Mouse (Mus musculus): ENCODE measurements at regions not wholly inside any gene's neighbourhood (a gene's known extent, or its start where the extent isn't known, plus 50 kb on each side); places are given as distances from the start of the nearest gene placed in this dataset.

DNA sequence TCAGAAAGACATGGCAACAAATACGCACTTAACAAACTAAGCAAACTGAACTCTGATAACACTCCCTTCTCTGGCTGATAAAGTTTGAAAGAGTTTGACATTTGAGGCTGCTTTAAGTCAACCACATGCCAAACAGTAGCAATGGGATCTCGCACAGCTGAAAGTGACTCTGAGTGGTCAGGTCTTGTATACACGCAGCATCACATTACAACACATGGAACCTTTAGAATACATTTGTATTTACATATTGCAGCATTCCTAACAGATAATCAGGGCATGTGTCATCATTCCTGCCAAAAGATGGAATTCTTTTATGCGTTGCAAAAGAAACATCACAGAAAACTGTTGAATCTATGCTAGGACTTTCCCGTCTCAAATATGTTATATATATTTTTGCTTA is 251.5 kb downstream of the Hdgfl1 start:
- no peaks in the 10 kb centered on the region for H3K27me3 ChIP-seq
- no peak overlapping the region for H3K27ac ChIP-seq
- 80% methylated on average over 5 of the region's 5 CpGs for WGBS
- H3K36me3 ChIP-seq = no peaks in the 10 kb centered on the region
- no peak for ATAC-seq (ENCODE audit: insufficient number of reproducible peaks, low FRiP score, low TSS enrichment, low read depth)
- no peak overlapping the region for H3K9ac ChIP-seq
- no peak overlapping the region for H3K4me3 ChIP-seq
- H3K4me1 ChIP-seq = no peaks in the 10 kb centered on the region
- H3K9me3 ChIP-seq = no peaks in the 10 kb centered on the region
- H3K4me2 ChIP-seq = no peak overlapping the region

DNA sequence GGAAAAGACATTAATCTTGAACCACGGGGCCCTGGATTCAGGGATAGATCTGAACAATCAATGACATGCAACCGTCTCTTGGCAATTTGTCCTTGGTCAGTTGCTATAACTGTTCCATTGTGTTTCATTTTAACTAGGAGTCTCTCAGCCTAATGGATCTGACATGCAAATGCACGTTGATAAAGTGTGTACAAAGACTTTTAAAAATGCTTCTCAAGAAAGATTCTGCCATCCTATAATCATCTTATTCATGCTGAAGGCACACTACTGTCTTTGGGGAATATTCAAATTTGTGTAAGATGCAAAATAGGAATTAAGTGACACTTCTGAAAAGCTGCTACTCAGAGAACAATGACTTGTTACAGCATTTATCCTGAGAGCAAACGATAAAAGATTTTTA is 252.3 kb downstream of the Hdgfl1 start:
- ATAC-seq (ENCODE audit: insufficient number of reproducible peaks, low FRiP score, low TSS enrichment, low read depth) = no peak
- no peak overlapping the region for H3K9ac ChIP-seq
- H3K27ac ChIP-seq = no peak overlapping the region
- no peaks in the 10 kb centered on the region for H3K27me3 ChIP-seq
- H3K4me2 ChIP-seq = no peak overlapping the region
- no peak overlapping the region for H3K4me3 ChIP-seq
- H3K36me3 ChIP-seq = no peaks in the 10 kb centered on the region
- H3K4me1 ChIP-seq = no peaks in the 10 kb centered on the region
- 85% methylated on average over 4 of the region's 4 CpGs for WGBS
- H3K9me3 ChIP-seq = no peaks in the 10 kb centered on the region

DNA sequence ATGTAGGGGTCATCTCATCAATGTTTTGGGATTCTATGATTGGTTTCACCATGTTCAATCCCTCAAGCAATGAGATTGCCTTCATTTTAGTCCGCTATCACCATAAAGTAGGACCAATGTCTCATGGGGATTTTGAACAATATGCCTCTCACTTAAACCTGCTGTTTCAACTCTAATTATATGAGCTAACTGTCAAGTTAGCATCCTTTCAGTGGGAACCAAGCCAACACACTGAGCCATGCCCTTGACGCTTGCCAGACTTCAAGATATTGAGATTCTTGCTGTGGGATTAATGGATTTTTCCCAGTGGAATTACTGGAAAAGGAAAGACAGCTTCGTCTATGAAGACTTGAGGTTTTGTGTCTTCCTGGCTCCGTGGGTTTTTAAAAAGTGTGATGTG is 259.5 kb downstream of the Hdgfl1 start:
- no peaks in the 10 kb centered on the region for H3K4me1 ChIP-seq
- no peak overlapping the region for H3K4me2 ChIP-seq
- H3K9me3 ChIP-seq = no peaks in the 10 kb centered on the region
- no peak overlapping the region for H3K4me3 ChIP-seq
- no peak overlapping the region for H3K9ac ChIP-seq
- no peaks in the 10 kb centered on the region for H3K27me3 ChIP-seq
- no peaks in the 10 kb centered on the region for H3K36me3 ChIP-seq
- H3K27ac ChIP-seq = no peak overlapping the region
- no peak for ATAC-seq (ENCODE audit: insufficient number of reproducible peaks, low FRiP score, low TSS enrichment, low read depth)
- 76% methylated on average over 4 of the region's 4 CpGs for WGBS

DNA sequence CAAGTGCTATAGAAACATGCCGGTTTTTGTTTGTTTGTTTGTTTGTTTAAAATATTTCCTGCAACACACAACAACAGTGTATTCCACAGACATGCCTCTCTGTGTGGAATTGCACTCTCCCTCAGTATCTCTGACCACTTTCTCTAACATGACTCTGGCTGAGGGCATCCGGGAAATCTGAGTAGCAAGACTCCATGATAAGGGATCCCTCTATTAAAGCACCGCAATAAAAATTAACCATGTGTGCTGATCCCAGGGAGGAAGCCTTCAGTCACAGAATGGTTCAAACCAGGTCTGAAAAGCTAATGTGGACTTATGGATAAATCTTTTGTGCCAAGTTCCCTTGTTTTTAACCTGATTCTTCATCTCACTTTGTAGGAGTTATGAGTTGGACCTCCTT is 260.1 kb downstream of the Hdgfl1 start:
- 73% methylated on average over 3 of the region's 3 CpGs for WGBS

DNA sequence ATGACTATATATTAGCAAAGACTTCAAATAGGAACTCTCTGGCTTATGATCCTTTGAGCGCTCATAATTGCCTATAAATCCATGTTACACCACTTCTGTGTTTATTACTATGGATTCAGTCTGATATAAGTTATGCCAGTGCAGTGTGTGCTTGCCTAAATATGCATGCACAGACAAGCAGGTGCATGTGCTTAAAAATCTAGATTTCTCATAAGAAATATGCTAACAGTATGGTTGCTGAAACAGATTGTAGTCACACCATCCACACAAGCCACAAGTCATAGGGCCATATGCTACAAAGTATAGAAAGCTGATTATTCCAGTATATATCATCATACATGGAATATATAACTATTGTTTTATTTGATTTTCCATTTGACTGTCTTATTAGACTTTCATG is 266.2 kb downstream of the Hdgfl1 start:
- WGBS = 76% methylated on average over 1 of the region's 1 CpGs
- H3K4me1 ChIP-seq = no peaks in the 10 kb centered on the region
- H3K9me3 ChIP-seq = no peaks in the 10 kb centered on the region
- H3K36me3 ChIP-seq = no peaks in the 10 kb centered on the region
- H3K4me2 ChIP-seq = no peak overlapping the region
- H3K27ac ChIP-seq = no peak overlapping the region
- no peak overlapping the region for H3K4me3 ChIP-seq
- no peaks in the 10 kb centered on the region for H3K27me3 ChIP-seq
- no peak overlapping the region for H3K9ac ChIP-seq
- ATAC-seq (ENCODE audit: insufficient number of reproducible peaks, low FRiP score, low TSS enrichment, low read depth) = no peak

More for the DNA sequence above, 260.1 kb downstream of the Hdgfl1 start:
- Histone ChIP-seq H3K27ac (no peak overlapping the region), H3K36me3 (no peaks in the 10 kb centered on the region), H3K9me3 (no peaks in the 10 kb centered on the region), H3K4me1 (no peaks in the 10 kb centered on the region), H3K27me3 (no peaks in the 10 kb centered on the region), H3K4me2 (no peak overlapping the region), H3K9ac (no peak overlapping the region), H3K4me3 (no peak overlapping the region)
- no peak for ATAC-seq (ENCODE audit: insufficient number of reproducible peaks, low FRiP score, low TSS enrichment, low read depth)

GRCm38 (mm10) chr13:26497086-26497485 is 272.9 kb downstream of the Hdgfl1 start:
- Histone ChIP-seq H3K27me3 (no peaks in the 10 kb centered on the region), H3K9me3 (no peaks in the 10 kb centered on the region), H3K4me2 (no peak overlapping the region), H3K4me1 (no peaks in the 10 kb centered on the region), H3K9ac (no peak overlapping the region), H3K27ac (no peak overlapping the region), H3K36me3 (no peaks in the 10 kb centered on the region), H3K4me3 (no peak overlapping the region)
- 79% methylated on average over 2 of the region's 2 CpGs for WGBS
- ATAC-seq (ENCODE audit: insufficient number of reproducible peaks, low FRiP score, low TSS enrichment, low read depth) = no peak

DNA sequence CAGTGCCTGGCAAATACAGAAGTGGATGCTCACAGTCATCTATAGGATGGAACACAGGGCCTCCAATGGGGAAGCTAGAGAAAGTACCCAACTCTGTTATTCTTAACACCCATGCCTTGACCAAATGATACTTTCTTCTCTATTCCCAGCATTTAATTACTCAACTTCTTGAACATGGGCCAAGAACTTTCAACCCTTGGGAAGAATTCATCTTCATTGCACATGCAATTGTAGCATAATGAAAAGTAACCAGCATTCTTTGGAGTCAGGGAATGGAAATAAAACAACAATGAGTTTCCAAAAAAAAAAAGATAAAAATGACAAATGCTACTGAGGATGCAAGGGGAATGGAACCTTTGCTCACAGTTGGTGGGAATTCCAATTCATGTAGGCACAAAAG is 274.1 kb downstream of the Hdgfl1 start:
- no peaks in the 10 kb centered on the region for H3K27me3 ChIP-seq
- H3K4me2 ChIP-seq = no peak overlapping the region
- H3K4me1 ChIP-seq = no peaks in the 10 kb centered on the region
- no peak overlapping the region for H3K4me3 ChIP-seq
- H3K9ac ChIP-seq = no peak overlapping the region
- no peak overlapping the region for H3K27ac ChIP-seq
- no peaks in the 10 kb centered on the region for H3K36me3 ChIP-seq
- no peak for ATAC-seq (ENCODE audit: insufficient number of reproducible peaks, low FRiP score, low TSS enrichment, low read depth)
- no peaks in the 10 kb centered on the region for H3K9me3 ChIP-seq

GRCm38 (mm10) chr13:26469343-26469742 is 300.6 kb downstream of the Hdgfl1 start:
- Histone ChIP-seq H3K36me3 (no peaks in the 10 kb centered on the region), H3K27me3 (no peaks in the 10 kb centered on the region), H3K9me3 (no peaks in the 10 kb centered on the region), H3K4me2 (no peak overlapping the region), H3K4me1 (no peaks in the 10 kb centered on the region), H3K27ac (no peak overlapping the region), H3K9ac (no peak overlapping the region), H3K4me3 (no peak overlapping the region)
- ATAC-seq (ENCODE audit: insufficient number of reproducible peaks, low FRiP score, low TSS enrichment, low read depth) = no peak
- WGBS = 58% methylated on average over 3 of the region's 3 CpGs

- Histone ChIP-seq H3K36me3 (no peaks in the 10 kb centered on the region), H3K27ac (no peak overlapping the region), H3K9me3 (no peaks in the 10 kb centered on the region), H3K4me3 (no peak overlapping the region), H3K9ac (no peak overlapping the region), H3K4me1 (no peaks in the 10 kb centered on the region), H3K4me2 (no peak overlapping the region), H3K27me3 (no peaks in the 10 kb centered on the region)
- ATAC-seq (ENCODE audit: insufficient number of reproducible peaks, low FRiP score, low TSS enrichment, low read depth) = no peak
Measured at GRCm38 (mm10) chr13:26467526-26467925, 302.4 kb downstream of the Hdgfl1 start.

- no peak overlapping the region for H3K4me3 ChIP-seq
- no peak overlapping the region for H3K4me2 ChIP-seq
- ATAC-seq (ENCODE audit: insufficient number of reproducible peaks, low FRiP score, low TSS enrichment, low read depth) = no peak
- no peak overlapping the region for H3K9ac ChIP-seq
- no peaks in the 10 kb centered on the region for H3K4me1 ChIP-seq
- no peaks in the 10 kb centered on the region for H3K9me3 ChIP-seq
- H3K36me3 ChIP-seq = no peaks in the 10 kb centered on the region
- 28% methylated on average over 2 of the region's 2 CpGs for WGBS
- no peak overlapping the region for H3K27ac ChIP-seq
- no peaks in the 10 kb centered on the region for H3K27me3 ChIP-seq
Measured at GRCm38 (mm10) chr13:26464523-26464922, 305.4 kb downstream of the Hdgfl1 start.

- Histone ChIP-seq H3K4me3 (no peak overlapping the region), H3K4me1 (no peaks in the 10 kb centered on the region)
Measured at GRCm38 (mm10) chr13:26464096-26464495, 305.9 kb downstream of the Hdgfl1 start.

GRCm38 (mm10) chr13:26457487-26458253 is 312.3 kb downstream of the Hdgfl1 start:
- no peaks in the 10 kb centered on the region for H3K9me3 ChIP-seq
- no peak for ATAC-seq (ENCODE audit: insufficient number of reproducible peaks, low FRiP score, low TSS enrichment, low read depth)
- no peaks in the 10 kb centered on the region for H3K36me3 ChIP-seq
- H3K4me1 ChIP-seq = no peaks in the 10 kb centered on the region
- H3K27me3 ChIP-seq = no peaks in the 10 kb centered on the region
- no peak overlapping the region for H3K4me2 ChIP-seq
- WGBS = 54% methylated on average over 4 of the region's 4 CpGs
- H3K9ac ChIP-seq = no peak overlapping the region
- no peak overlapping the region for H3K4me3 ChIP-seq
- H3K27ac ChIP-seq = no peak overlapping the region

More at GRCm38 (mm10) chr13:26464096-26464495, 305.9 kb downstream of the Hdgfl1 start:
- Histone ChIP-seq H3K27ac (no peak overlapping the region), H3K9me3 (no peaks in the 10 kb centered on the region), H3K9ac (no peak overlapping the region), H3K36me3 (no peaks in the 10 kb centered on the region), H3K4me2 (no peak overlapping the region), H3K27me3 (no peaks in the 10 kb centered on the region)
- ATAC-seq (ENCODE audit: insufficient number of reproducible peaks, low FRiP score, low TSS enrichment, low read depth) = no peak

DNA sequence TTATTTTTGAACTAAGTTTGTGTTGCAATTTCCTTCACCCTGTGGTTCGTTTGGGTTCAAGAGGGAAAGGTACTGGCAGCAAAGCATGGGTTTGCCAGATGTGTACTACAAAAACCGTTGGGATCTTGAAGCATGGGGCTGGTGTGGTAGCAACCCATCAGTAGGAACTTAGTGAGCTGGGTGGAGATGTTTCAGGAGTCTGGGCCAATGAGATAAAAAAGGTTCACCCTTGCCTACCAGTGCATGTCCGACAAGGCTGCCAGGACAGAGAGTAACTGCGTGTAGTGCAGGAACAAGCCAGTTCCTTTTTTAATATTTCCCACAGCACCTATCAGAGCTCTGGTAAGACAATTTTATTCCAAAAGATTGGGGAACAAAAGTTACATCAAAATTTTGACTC is 343.3 kb downstream of the Hdgfl1 start:
- 74% methylated on average over 4 of the region's 4 CpGs for WGBS
- H3K9ac ChIP-seq = no peak overlapping the region
- no peak overlapping the region for H3K27ac ChIP-seq
- H3K4me3 ChIP-seq = no peak overlapping the region
- H3K4me2 ChIP-seq = no peak overlapping the region
- H3K9me3 ChIP-seq = no peaks in the 10 kb centered on the region
- H3K36me3 ChIP-seq = no peaks in the 10 kb centered on the region
- H3K27me3 ChIP-seq = no peaks in the 10 kb centered on the region
- no peaks in the 10 kb centered on the region for H3K4me1 ChIP-seq
- ATAC-seq (ENCODE audit: insufficient number of reproducible peaks, low FRiP score, low TSS enrichment, low read depth) = no peak

All from limb, embryonic 15.5 days (tissue).